Comparison of ENCODE assay signal across 20 mouse cellular contexts in the genomic region with DNA sequence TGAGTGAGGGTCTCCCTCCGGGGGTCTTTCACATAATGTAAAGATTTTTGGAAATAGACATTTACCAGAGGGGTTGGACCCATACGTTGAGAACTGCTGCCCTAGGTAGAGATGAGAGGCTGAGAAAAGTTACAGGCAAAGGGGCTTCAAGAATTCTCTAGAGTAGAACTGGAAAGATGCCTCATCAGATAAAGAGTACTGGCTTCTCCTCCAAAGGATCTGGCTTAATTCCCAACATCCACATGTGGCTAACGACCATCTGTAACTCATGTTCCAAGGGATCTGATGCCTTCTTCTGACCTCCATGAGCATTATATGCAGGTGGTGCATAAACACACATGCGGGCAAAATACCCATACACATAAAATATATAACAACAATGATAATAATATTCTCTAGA. TPM values are rescaled to one million over a fixed set of nuclear protein-coding genes. Genes with fewer than 3 reads are reported as not detected.
"Had no signal": no experiment of that assay in that cellular context is flagged by ENCODE, and none has a peak within 500 bp of the region (broad histone marks: within the 10 kb centered on the region; RNA-seq: fewer than 3 reads in every experiment).

No protein-coding gene starts in this region.

- DNase-seq: retina, postnatal 1 day; right cerebral cortex, adult 18-20 months; right cerebral cortex, postnatal 14 days; right cerebral cortex, postnatal 25 days; right cerebral cortex, postnatal 4 days; spleen, adult 18-20 months; thymus, adult 18-20 months; thymus, adult 2 months; thymus, postnatal 14 days; thymus, postnatal 25 days; thymus, postnatal 36 days; thymus, postnatal 4 days had no signal

- H3K4me1 ChIP-seq: neural tube, embryonic 13.5 days; neural tube, embryonic 15.5 days; stomach, embryonic 15.5 days had no signal

- H3K27me3 ChIP-seq: neural tube, embryonic 13.5 days; neural tube, embryonic 15.5 days; stomach, embryonic 15.5 days had no signal

- H3K27ac ChIP-seq: neural tube, embryonic 13.5 days; neural tube, embryonic 15.5 days; stomach, embryonic 15.5 days; stomach, postnatal 0 days had no signal

- H3K4me3 ChIP-seq: neural tube, embryonic 13.5 days; neural tube, embryonic 15.5 days; stomach, embryonic 15.5 days had no signal

- H3K9ac ChIP-seq: neural tube, embryonic 13.5 days; neural tube, embryonic 15.5 days; stomach, embryonic 15.5 days had no signal

- H3K4me2 ChIP-seq: neural tube, embryonic 13.5 days; neural tube, embryonic 15.5 days; stomach, embryonic 15.5 days had no signal

RNA-seq across cellular contexts. Expression of gene Gm35549, which starts 11.8 kb away (rescaled TPM):
- polyA plus RNA-seq: neural tube, embryonic 13.5 days; small intestine, adult 2 months; spleen, adult 2 months; thymus, adult 2 months; thymus, postnatal 0 days; urinary bladder, adult 2 months had no signal
